Mouse (Mus musculus): Measurements from ENCODE around the gene Luc7l3. TPM values are rescaled to one million over a fixed set of nuclear protein-coding genes. Genes with fewer than 3 reads are reported as not detected.

Luc7l3 gene
- total RNA-seq, 4 experiments from 2014 or later = 83.7 to 111 (median 97.4) TPM

DNA sequence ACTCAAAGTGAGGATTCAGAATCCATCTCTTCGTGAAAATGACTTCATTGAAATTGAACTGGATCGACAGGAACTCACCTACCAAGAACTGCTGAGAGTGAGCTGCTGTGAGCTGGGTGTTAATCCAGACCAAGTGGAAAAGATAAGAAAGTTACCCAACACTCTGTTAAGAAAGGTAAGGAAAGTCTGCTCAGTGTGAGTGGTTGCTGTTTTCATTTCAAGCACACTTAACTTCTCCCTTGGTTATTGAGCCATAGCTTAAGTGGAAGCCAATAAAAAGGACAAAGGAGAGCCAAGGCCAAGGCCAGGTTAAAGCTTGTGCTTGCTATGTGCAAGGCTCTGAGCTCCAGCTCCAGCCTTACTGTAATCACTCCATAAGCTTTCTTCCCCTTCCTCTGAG, 16.6 kb upstream of the Luc7l3 start:
- no peak for DNase-seq (ENCODE audit: low spot score in 2 of 2)

GRCm38 (mm10) chr11:94336551-94336950, 14.8 kb upstream of the Luc7l3 start:
- DNase-seq (ENCODE audit: low spot score in 2 of 2) = no peak

DNA sequence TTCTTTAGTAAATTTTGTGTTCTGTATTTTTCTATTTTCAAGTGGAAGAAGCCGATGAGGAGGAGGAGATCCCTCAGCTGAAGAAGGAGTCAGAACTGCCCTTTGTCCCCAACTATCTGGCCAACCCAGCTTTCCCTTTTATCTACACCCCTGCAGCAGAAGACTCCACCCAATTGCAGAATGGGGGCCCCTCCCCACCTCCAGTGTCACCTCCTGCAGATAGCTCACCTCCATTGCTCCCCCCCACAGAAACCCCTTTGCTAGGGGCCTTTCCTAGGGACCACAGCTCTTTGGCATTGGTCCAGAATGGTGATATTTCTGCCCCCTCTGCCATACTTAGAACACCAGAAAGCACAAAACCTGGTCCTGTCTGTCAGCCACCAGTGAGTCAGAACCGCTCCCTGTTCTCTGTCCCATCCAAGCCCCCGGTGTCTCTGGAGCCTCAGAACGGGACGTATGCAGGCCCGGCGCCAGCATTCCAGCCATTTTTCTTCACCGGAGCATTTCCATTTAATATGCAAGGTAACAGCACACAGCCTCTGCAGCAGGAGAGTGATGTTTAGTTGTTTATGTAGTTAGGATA, 12.7 kb upstream of the Luc7l3 start:
- DNase-seq (ENCODE audit: low spot score in 2 of 2) = no peak

GRCm38 (mm10) chr11:94332726-94333125, 10.9 kb upstream of the Luc7l3 start:
- DNase-seq (ENCODE audit: low spot score in 2 of 2) = no peak

DNA sequence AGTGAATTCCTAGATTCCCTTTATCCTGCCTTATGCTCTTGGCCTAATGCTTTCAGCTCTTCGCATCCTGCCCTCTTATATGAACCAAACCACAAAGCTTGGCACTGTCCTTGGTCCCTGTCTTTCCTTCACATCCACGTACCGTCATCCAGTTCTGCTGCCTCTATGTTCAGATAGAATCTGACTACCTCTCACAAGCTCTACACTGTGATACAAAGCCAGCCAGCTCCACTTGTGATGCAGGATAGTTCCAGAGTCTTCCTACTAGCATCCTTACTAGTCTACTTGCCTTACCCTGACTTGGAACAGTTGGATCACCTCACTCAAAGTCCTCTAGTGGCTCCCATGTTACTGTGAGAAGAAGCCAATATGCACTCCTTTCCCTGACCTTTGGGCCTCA, 8.4 kb upstream of the Luc7l3 start:
- no peak for DNase-seq (ENCODE audit: low spot score in 2 of 2)

- peak; percentile 41 to 63 for DNase-seq (ENCODE audit: low spot score in 2 of 2)
Observed at GRCm38 (mm10) chr11:94329270-94329891, 7.6 kb upstream of the Luc7l3 start.

- DNase-seq (ENCODE audit: low spot score in 2 of 2) = no peak
Observed at GRCm38 (mm10) chr11:94328644-94329025, 6.8 kb upstream of the Luc7l3 start.

DNA sequence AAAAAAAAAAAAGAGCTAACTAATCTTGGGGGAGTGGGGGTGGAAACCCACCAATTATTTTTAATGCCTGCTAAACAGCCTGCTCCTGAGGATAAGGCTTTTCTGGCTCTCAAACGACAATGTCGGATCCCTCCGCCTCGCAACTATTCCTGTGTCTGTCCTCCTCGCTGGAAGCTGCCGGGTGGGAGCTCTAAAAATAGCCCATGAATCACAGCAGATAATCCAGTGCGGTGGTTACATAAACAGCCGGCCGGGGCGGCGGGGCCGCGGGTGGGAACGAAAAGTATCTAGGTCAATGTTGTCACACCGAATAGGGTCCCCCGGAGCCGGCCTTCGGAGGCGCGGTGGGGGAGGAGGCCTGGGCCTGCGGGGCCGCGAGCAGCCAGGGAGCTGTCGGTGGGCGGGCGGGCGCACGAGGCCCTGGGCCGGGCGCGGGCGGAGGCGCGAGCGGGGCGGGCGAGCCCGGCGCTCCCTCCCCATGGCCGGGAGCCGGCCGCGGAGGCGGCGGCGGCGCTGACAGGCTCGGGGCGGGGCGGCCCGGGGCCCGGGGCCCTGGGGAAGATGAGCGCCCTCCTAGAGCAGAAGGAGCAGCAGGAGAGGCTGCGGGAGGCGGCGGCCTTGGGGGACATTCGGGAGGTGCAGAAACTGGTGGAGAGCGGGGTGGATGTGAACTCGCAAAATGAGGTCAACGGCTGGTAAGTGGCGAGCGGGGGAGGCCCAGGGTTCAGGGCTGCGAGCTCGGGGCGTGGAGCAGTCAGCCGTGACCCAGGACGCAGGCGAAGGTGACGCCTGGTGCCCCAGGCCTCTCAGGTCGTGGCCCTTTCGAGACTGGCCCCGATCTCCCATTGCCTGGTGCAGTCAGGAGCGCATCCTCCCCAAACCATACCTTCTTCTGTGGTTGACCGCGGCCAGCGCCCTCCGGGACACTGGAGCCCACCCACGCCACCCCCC, 6.2 kb upstream of the Luc7l3 start, which contains the start of gene Ankrd40:
Gene Ankrd40 (plus strand): TSS at position 309 of the 951 bp plus-strand sequence.
- peak; percentile 96 to 98 for DNase-seq (ENCODE audit: low spot score in 2 of 2)

GRCm38 (mm10) chr11:94326961-94327411, 5.2 kb upstream of the Luc7l3 start:
- peak in 1 of 2 experiments; percentile 34 for DNase-seq (ENCODE audit: low spot score in 2 of 2)

DNA sequence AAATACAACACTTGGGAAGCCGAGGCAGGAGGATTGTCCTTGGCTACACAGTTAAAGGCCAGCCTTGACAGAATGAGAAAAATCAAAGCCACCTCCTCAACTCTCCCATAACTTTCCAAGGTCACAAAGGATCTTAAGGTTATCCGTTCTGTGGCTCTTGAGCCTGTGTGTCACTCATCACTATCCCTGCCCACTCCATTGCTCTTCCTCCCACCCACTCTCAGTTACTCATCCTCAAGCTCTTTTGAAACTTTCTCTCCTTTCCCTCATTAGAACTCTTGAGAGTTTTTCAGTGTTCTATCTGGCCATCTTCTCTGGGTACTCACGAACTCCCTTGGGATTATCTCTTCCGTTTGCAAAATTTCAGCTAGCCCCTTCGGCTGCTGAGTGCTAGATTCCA, 2.8 kb upstream of the Luc7l3 start:
- no peak for DNase-seq (ENCODE audit: low spot score in 2 of 2)

- no peak for DNase-seq (ENCODE audit: low spot score in 2 of 2)
Observed at GRCm38 (mm10) chr11:94323271-94323925, 1.6 kb upstream of the Luc7l3 start.

DNA sequence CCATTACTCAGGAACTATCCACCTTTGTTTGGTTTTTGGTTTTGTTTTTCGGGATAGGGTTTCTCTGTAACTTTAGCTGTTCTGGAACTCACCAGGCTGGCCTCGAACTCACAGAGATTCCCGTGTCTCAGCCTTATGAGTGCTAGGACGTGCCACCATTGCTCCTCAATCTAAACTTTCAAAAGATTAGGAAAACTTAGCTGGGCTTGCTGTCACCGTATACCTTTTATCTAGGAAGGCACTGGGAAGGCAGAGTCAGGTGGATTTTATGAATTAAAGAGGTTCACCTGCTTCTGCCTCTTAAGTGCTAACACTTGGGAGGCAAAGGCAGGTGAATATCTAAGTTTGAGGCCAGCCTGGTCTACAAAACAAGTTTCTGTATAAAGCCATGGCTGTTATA, 848 bp upstream of the Luc7l3 start:
- no peak for DNase-seq (ENCODE audit: low spot score in 2 of 2)

DNA sequence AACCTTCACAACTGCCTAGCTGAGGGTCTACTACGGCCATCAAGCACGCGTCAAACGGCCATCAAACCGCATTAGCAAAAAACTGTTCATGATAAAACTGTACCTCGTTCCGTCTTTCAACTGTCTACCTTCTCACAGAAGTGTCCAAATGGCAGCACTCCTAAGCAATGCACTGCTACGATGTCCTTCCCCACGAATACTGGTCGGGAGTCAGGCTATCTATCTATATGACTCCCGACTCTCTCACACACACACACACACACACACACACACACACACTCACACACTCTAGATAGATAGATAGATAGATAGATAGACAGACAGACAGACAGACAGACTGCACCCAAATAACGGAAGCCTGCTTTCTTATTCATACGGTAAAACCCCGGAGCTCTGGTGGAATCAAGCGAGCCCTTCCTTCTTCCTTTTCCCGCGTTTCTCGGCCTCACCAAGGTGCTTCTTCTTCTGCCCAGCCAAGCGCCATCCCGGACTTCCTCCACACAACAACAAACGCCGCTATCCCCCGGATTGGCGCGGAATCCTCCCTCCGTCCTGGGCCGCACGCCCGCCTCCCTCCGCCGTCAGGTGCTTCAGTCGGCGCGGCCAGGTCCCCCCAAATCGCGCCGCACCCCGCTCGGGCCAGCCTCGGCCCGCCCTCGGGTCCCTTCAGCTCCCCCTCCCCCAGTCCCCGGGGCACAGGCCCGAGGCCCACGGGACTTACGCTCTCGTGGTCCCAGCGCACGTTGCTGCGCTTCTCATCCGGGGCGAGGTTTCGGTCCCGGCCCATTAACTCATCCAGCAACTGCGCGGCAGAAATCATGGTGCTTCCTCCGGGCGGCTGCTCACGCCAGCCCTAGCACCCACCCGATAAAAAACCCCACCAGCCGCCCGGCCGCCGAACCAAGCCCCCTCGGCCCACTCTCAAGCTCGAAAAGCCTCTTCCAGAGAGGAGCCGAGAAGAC, 538 bp downstream of the Luc7l3 start:
- no peak for DNase-seq (ENCODE audit: low spot score in 2 of 2)

DNA sequence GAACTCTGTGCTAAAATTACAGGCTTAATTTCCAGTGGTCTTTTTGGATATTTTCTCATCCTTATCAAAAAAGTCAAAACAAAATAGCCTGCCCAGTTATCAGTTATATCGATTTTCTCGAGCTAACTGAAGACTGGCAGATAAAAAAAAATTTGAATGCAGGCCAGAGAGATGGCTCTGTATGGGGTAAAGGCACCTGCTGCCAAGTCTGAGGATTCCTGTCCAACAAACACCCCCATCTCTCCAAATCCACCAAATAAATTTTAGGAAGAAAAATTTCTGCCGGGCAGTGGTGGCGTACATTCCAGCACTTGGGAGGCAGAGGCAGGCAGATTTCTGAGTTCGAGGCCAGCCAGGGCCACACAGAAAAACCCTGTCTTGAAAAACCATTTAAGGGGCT, 3.7 kb downstream of the Luc7l3 start:
- no peak for DNase-seq (ENCODE audit: low spot score in 2 of 2)

- DNase-seq (ENCODE audit: low spot score in 2 of 2) = no peak
Observed at GRCm38 (mm10) chr11:94317515-94317914, 4.3 kb downstream of the Luc7l3 start.

DNA sequence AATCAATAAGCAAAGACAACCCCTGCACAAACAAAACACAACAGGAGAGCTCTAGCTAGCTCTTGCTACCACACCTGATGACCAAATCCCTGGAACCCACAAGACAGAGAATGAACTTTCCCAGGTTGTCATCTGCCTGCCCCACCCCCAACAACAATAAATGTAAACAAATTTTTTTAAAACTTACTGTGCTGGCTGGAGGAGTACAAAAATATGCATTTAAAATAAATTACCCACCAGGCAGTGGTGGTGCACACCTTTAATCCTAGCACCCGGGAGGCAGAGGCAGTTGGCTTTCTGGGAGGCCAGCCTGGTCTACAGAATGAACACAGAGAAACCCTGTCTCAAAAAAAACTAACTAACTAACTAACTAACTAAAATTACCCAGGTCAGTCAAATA, 4.8 kb downstream of the Luc7l3 start:
- no peak for DNase-seq (ENCODE audit: low spot score in 2 of 2)

DNA sequence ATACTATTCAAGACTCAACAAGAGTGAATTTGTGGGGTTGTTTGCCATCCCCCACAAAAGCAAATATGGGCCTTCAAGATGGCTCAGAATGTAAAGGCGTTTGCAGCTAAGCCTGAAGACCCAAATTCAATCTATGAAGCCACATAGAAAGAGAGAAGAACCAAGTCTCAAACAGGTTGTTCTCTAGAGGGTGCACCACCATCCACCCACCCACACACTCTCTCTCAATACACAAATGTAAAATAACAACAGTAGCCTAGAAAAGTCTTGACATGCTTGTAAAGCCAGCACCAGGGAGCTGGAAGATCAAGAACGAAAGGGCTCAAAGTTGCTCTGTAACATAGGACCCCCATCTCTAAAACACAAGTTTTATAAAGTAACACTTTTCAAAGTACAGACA, 5.3 kb downstream of the Luc7l3 start:
- no peak for DNase-seq (ENCODE audit: low spot score in 2 of 2)

- DNase-seq (ENCODE audit: low spot score in 2 of 2) = no peak
Observed at GRCm38 (mm10) chr11:94315308-94315707, 6.5 kb downstream of the Luc7l3 start.

GRCm38 (mm10) chr11:94314098-94314652, 7.6 kb downstream of the Luc7l3 start:
- DNase-seq (ENCODE audit: low spot score in 2 of 2) = no peak

DNA sequence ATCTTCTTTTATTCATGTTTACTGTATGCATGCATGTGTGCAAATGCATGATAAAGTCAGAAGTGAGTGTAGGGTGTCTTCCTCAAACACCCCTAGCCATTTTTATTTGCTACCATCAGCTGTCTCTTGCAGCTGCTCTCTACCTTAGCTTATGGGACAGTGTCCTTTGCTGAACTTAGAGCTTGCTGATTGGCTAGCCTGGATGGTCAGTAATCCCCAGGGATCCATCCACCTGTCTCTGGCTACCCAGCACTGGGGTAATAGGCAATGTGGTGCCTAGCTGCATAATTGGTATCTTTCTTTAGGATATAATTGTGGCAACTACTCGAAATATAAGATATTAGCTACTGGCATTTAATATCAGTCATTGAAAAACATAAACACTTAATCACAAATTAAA, 9.1 kb downstream of the Luc7l3 start:
- no peak for DNase-seq (ENCODE audit: low spot score in 2 of 2)

All from left cerebral cortex, adult 8-10 months (tissue).